Mouse (Mus musculus) bone marrow macrophage, adult 2 months (primary cell): Measurements from ENCODE around the gene Pex16.

Experiments used
- CTCF ChIP-seq: IDR thresholded peaks from 2 replicates; pipeline ENCODE4 v1.5.1; 2012; ENCODE audit warnings: low read depth, mild to moderate bottlenecking, low read length, moderate library complexity
- POLR2A ChIP-seq: IDR thresholded peaks from 2 replicates; pipeline ENCODE4 v1.6.1; 2012; ENCODE audit warnings: mild to moderate bottlenecking, low read depth, low read length, borderline replicate concordance

GRCm38 (mm10) chr2:92380495-92381050, 6.1 kb downstream of the Pex16 start:
- TF ChIP-seq POLR2A = no peak
- TF ChIP-seq CTCF = no peak
